Mouse (Mus musculus) liver, postnatal 0 days (tissue): ENCODE data around the gene Taf13. TPM values are rescaled to one million over a fixed set of nuclear protein-coding genes. Genes with fewer than 3 reads are reported as not detected.
"Not testable (repeated sequence)": the region's sequence is repeated elsewhere in the genome, so short reads cannot be mapped to it uniquely, and the experiment has no call there.

Source experiments
- ATAC-seq: fragments of 200-750 bp; cut with Nextera tagmentation; 2 replicates; pipeline ENCODE4 v1.8.0; 2017; ENCODE audit warnings: mild to moderate bottlenecking, moderate library complexity
- DNase-seq: peaks from one replicate; pipeline ENCODE4 v3.0.0-alpha.2; 2016
- H3K27ac ChIP-seq: fragments of 300-500 bp; sonication (generic); 2 replicates; pipeline ENCODE4 v1.5.1; 2014; ENCODE audit warnings: antibody characterized with exemption, moderate library complexity, mild to moderate bottlenecking, low read depth
- H3K27me3 ChIP-seq: fragments of 300-500 bp; sonication (generic); 2 replicates; pipeline ENCODE4 v1.6.1; 2014; ENCODE audit warnings: low read length, control low read depth, mixed read lengths; ENCODE audit not compliant: insufficient read depth
- H3K36me3 ChIP-seq: fragments of 300-500 bp; sonication (generic); replicated peaks from 2 replicates; pipeline ENCODE4 v1.6.1; 2014; ENCODE audit warnings: mild to moderate bottlenecking, control low read depth, low read length, moderate library complexity, mixed read lengths; ENCODE audit not compliant: insufficient read depth
- H3K4me1 ChIP-seq: fragments of 300-500 bp; sonication (generic); 2 replicates; pipeline ENCODE4 v1.6.1; 2014; ENCODE audit warnings: antibody characterized with exemption, mild to moderate bottlenecking, control low read depth; ENCODE audit not compliant: insufficient read depth
- H3K4me2 ChIP-seq: fragments of 300-500 bp; sonication (generic); 2 replicates; pipeline ENCODE4 v1.6.1; 2014; ENCODE audit warnings: low read depth, mild to moderate bottlenecking, low read length, moderate library complexity, mixed read lengths
- H3K4me3 ChIP-seq: fragments of 300-500 bp; sonication (generic); 2 replicates; pipeline ENCODE4 v1.5.1; 2014; ENCODE audit warnings: low read depth, low read length
- H3K9ac ChIP-seq: fragments of 300-500 bp; sonication (generic); replicated peaks from 2 replicates; pipeline ENCODE4 v1.6.1; 2014; ENCODE audit warnings: mild to moderate bottlenecking, moderate library complexity
- H3K9me3 ChIP-seq: fragments of 300-500 bp; sonication (generic); 2 replicates; pipeline ENCODE4 v1.6.1; 2016; ENCODE audit warnings: mild to moderate bottlenecking, control low read depth, low read length, mixed read lengths
- CTCF ChIP-seq: sonication (generic); IDR thresholded peaks from 2 replicates; pipeline ENCODE4 v1.5.1; 2016; ENCODE audit warnings: antibody characterized with exemption, low read depth
- EP300 ChIP-seq: IDR thresholded peaks from 2 replicates; pipeline ENCODE4 v1.6.1; 2016; ENCODE audit warnings: antibody characterized with exemption, low read depth, mild to moderate bottlenecking
- WGBS: fragments of 180-500 bp; shearing (Covaris S2); extraction: QIAGEN DNeasy Blood & Tissue Kit; methylation state at CpG from one replicate; pipeline ENCODE4 v1.1.7; 2014; ENCODE audit not compliant: insufficient replicate concordance; 5-methylcytosine and 5-hydroxymethylcytosine counted together
- polyA plus RNA-seq: library from polyadenylated mRNA; unstranded; fragments of >200 nt; fragmentation: Nextera tagmentation; extraction: Ambion mirVana; gene quantifications from 2 replicates; pipeline ENCODE4 v1.2.1, GENCODE M21; 2015

The Taf13 gene
- polyA plus RNA-seq, 1 experiment from 2014 or later = 14.0 TPM

DNA sequence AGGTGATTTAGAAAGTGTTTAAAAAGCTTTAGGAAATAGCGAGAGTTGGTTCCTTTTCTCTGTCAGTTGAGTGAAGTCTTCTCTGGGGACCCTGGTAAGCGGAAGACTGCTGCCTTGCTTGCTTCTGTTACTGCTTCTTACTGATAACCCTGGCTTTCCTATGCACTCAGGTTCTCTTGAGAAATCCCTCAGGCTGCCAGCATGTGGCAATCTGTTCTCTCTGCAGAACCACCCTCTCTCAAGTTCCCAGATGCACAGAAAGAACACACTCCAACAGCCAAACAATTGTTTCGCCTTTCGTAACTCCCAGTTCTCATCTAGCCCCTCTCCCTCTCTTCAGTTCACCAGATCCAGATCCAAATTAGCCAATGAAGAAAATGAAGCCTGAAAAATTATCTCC lies 13.6 kb upstream of the Taf13 start:
- no peak for TF ChIP-seq EP300
- no peak for TF ChIP-seq CTCF
- no peak overlapping the region for H3K9ac ChIP-seq
- no peak overlapping the region for H3K4me3 ChIP-seq
- WGBS = 70% methylated on average over 4 of the region's 4 CpGs
- H3K27ac ChIP-seq = peak overlapping the region; percentile 52; the same call in 1 of the 2 replicates
- peaks cover 37% of the 10 kb centered on the region for H3K36me3 ChIP-seq
- H3K27me3 ChIP-seq = no peaks in the 10 kb centered on the region
- DNase-seq (no peak), ATAC-seq (no peak)
- H3K4me1 ChIP-seq = peaks cover 18% of the 10 kb centered on the region
- H3K9me3 ChIP-seq = no peaks in the 10 kb centered on the region
- 0 out of 2 replicates have a peak overlapping the region, but pooled peaks have one; percentile 18 for H3K4me2 ChIP-seq

DNA sequence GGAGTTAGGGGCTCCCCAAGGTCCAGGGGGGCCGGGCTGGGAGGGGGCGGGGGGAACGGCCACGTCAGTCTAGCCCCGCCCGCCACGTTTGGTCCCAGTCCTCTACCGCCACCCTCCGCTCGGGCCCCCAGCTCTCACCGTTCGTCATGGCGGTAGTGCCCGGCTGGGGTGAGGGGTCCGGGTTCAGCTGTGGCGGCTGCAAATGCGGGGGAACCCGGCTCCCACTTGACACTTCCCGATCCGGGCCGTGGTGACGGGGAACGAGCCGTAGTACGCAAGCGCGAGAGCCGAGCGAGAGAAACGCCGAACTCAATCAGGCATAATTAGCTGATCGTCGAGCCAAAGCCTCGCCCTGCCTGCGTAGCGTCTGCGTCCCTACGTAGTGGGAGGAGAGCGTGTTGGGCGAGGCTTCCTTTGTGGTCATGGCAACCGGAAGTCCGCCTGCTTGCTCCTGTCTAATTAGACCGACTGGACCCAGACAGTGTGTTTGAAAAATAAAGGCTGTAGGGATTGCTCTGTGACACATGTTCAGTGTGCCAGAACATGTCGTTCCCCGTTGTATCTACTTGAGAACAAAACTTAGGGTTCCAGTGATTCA lies 9.3 kb upstream of the Taf13 start, which contains the start of gene Tmem167b:
Gene Tmem167b, minus strand, starts transcription at position 334 of the 598 bp plus-strand sequence.
- no peak for TF ChIP-seq EP300
- TF ChIP-seq CTCF = no peak
- no peaks in the 10 kb centered on the region for H3K27me3 ChIP-seq
- H3K4me1 ChIP-seq = peaks cover 13% of the 10 kb centered on the region
- H3K9ac ChIP-seq = peak within 1 kb of the TSS; percentile 95
- peak; percentile 97 for ATAC-seq
- peak within 1 kb of the TSS; percentile 97 for H3K27ac ChIP-seq
- H3K36me3 ChIP-seq = peaks cover 31% of the 10 kb centered on the region
- H3K9me3 ChIP-seq = no peaks in the 10 kb centered on the region
- DNase-seq = peak; percentile 96
- peak within 1 kb of the TSS; percentile 96 for H3K4me2 ChIP-seq
- peak within 1 kb of the TSS; percentile 95 for H3K4me3 ChIP-seq
- under 1% methylated on average over 45 of the region's 45 CpGs for WGBS

DNA sequence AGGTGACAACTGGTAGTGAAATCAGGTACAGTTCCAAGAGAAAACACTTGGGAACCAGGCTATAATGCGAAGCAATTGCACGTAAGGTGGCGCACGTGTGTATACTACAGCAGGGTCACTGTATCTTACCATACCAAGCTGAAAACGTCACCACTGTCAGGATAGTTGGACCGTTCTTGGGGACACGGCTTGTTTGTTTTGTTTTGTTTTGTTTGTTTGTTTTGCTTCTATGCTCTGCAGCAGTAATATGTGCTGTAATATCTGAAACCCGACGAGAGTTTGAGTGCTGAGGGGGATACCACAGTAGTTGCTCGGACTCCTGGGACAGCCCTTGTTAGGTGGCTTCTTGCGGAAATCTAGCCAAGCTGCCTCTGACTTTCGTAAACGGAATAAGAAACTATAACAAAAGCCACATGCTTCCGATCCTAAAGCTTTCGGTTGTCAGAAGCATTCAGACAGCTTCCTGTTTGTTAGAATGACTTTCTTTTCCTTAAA lies 8.7 kb upstream of the Taf13 start:
- peak; percentile 62 for DNase-seq
- Histone ChIP-seq H3K4me2 (peak overlapping the region; percentile 96), H3K4me3 (peak overlapping the region; percentile 95), H3K27me3 (no peaks in the 10 kb centered on the region), H3K4me1 (peaks cover 13% of the 10 kb centered on the region; the same call in 1 of the 2 replicates), H3K36me3 (peaks cover 27% of the 10 kb centered on the region), H3K9ac (peak overlapping the region; percentile 72), H3K9me3 (no peaks in the 10 kb centered on the region), H3K27ac (peak overlapping the region; percentile 97)
- 3% methylated on average over 15 of the region's 15 CpGs for WGBS
- ATAC-seq = peak; percentile 67
- TF ChIP-seq EP300 (no peak), CTCF (peak; percentile 51; the same call in 1 of the 2 replicates)

DNA sequence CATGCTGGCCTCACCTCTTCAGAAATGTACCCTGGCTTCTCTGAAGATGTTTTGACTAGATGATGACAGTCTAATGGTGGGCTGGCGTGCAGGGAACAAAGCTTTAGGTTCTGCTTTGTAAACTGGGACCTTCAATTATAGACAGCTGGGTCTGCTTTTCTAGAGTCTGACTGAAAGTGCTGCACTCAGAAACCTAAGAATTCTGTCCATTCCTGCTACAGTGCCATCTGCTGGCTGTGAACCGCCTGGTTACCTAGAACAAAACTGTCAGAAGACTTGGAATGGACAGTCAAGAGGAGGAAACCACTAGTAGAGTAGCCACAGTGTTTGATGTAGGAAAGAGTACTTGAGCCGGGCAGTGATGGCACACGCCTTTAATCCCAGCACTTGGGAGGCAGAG lies 8.2 kb upstream of the Taf13 start:
- no peak for TF ChIP-seq EP300
- peak; percentile 91 for TF ChIP-seq CTCF
- Histone ChIP-seq H3K27me3 (no peaks in the 10 kb centered on the region), H3K36me3 (peaks cover 22% of the 10 kb centered on the region), H3K9me3 (no peaks in the 10 kb centered on the region), H3K9ac (peak overlapping the region; percentile 72), H3K4me1 (peaks cover 13% of the 10 kb centered on the region; the same call in 1 of the 2 replicates), H3K4me2 (peak overlapping the region; percentile 96), H3K4me3 (peak overlapping the region; percentile 95), H3K27ac (peak overlapping the region; percentile 97)
- DNase-seq = peak; percentile 85
- 0 out of 2 replicates have a peak, but pooled peaks have one; percentile 7 for ATAC-seq
- WGBS = 2% methylated on average over 4 of the region's 4 CpGs

DNA sequence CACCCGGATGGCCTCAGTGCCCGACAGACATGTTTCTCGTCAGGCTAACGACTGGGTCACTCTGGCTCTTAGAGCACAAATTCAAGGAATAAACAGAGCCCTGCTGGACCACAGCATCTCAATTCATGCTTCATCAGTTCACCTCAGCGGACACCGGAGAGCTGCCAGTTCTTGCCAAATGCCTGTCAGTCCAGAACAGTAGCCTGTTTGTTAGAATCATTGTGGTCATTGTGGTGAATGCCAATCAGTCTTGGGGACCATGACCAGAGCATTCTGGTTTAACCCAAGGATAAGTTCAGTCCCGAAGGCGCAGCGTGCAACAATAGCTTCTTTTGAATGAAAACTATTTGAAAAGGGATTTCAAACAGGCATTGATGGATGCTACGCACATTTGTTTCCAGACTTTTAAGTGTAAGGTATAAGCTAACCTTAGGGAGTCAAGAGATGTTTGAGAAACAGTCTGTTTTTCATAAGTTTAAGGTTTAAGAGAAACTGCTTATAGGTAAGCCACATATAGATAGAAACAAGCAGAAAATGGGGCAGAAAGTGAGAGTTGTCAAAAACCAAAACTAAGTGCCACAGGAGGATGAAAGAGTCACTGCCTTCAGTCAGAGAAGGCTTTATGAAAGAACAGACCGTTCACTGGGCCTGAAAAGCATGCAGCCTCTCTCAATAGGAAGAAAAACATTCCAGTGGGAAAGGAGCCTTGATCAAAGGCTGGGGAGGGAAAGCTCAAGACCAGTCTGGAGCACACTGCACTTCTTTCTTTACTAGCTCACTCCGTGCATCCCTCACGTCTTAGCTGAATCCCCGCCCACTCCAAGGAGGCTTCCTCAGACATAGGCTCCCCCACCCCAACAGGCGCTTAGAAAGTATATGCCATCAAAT lies 3.3 kb upstream of the Taf13 start:
- TF ChIP-seq EP300 = no peak
- no peak for TF ChIP-seq CTCF
- DNase-seq = no peak
- H3K4me2 ChIP-seq = no peak overlapping the region
- H3K27me3 ChIP-seq = no peaks in the 10 kb centered on the region
- no peaks in the 10 kb centered on the region for H3K36me3 ChIP-seq
- H3K4me3 ChIP-seq = no peak overlapping the region
- H3K27ac ChIP-seq = no peak overlapping the region
- H3K4me1 ChIP-seq = peaks cover 12% of the 10 kb centered on the region; the same call in 1 of the 2 replicates
- ATAC-seq = no peak
- H3K9ac ChIP-seq = no peak overlapping the region
- 64% methylated on average over 15 of the region's 15 CpGs for WGBS
- no peaks in the 10 kb centered on the region for H3K9me3 ChIP-seq

DNA sequence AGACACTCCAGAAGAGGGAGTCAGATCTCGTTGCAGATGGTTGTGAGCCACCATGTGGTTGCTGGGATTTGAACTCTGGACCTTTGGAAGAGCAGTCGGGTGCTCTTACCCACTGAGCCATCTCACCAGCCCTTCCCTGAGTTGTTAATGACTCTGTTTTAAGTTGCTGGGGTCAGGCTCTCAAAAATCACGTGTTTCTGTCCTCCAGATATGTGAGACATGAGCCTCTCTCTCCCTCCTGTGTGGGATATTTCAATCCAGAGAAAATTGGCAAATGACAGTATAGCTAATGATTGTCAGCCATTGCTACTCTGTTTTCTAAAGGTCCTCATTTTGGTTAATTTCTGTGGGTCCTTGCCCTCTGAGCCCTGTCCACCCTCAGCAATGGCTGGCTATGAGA lies 1.9 kb upstream of the Taf13 start:
- not testable (repeated sequence) for H3K27ac ChIP-seq, ATAC-seq, H3K27me3 ChIP-seq, H3K4me3 ChIP-seq, H3K9ac ChIP-seq, H3K4me2 ChIP-seq, DNase-seq, H3K36me3 ChIP-seq, H3K9me3 ChIP-seq
- peaks cover 12% of the 10 kb centered on the region; the same call in 1 of the 2 replicates for H3K4me1 ChIP-seq
- 47% methylated on average over 2 of the region's 3 CpGs for WGBS
